ENCODE assay signal across 10 mouse cellular contexts in the genomic region with DNA sequence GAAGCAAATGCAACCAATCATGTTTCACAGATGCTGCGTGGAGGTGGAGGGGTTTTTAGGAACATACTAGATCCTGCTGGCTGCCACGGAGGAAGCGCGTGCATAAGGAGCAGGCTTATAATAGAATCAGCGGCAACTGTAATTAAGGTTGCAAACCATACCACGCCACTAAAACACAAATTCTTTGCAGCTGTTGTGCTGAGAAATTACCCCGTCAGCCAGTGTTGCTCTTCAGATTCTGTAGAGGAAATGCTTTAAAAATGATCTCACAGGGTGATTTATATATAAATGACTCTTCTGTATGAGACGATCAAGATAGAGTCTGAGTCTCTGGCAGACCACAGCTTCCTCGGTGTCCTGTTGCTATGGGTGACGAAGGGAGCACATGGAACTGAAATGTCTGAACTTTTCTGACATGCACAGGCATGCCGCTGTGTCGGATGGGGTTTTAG. TPM values are rescaled to one million over a fixed set of nuclear protein-coding genes. Genes with fewer than 3 reads are reported as not detected.
DNase-seq lines count a peak whose midpoint lies in the region; ATAC-seq and TF ChIP-seq lines count a peak whose summit lies in the region.
"Had no signal": no experiment of that assay in that cellular context is flagged by ENCODE, and none has a peak within 500 bp of the region (broad histone marks: within the 10 kb centered on the region; RNA-seq: fewer than 3 reads in every experiment).

No protein-coding gene starts in this region.

- peaks cover 30% of the 10 kb centered on the region for H3K36me3 ChIP-seq in forebrain, embryonic 14.5 days (ENCODE audit: control insufficient read depth, insufficient read depth, low read length)
- H3K36me3 ChIP-seq in forebrain, embryonic 11.5 days (ENCODE audit: control insufficient read depth, insufficient read depth, low read length) = no peaks in the 10 kb centered on the region; the same call in 1 of the 2 replicates
- H3K36me3 ChIP-seq in neural tube, embryonic 13.5 days = peaks cover 23% of the 10 kb centered on the region
- no peaks in the 10 kb centered on the region for H3K36me3 ChIP-seq in small intestine, adult 2 months (ENCODE audit: control insufficient read depth, insufficient read depth, low read length)

- no peak overlapping the region for H3K4me3 ChIP-seq in forebrain, embryonic 14.5 days (ENCODE audit: low read depth, low read length)
- no peak overlapping the region for H3K4me3 ChIP-seq in forebrain, embryonic 11.5 days (ENCODE audit: low read depth, low read length)
- H3K4me3 ChIP-seq in neural tube, embryonic 13.5 days = no peak overlapping the region
- H3K4me3 ChIP-seq in small intestine, adult 2 months (ENCODE audit: low read depth, low read length) = no peak overlapping the region
- H3K4me3 ChIP-seq: neural tube, embryonic 12.5 days had no signal

- TF ChIP-seq CTCF in small intestine, adult 2 months (IDR thresholded peaks at IDR 0.05; ENCODE audit: extremely low read depth, insufficient read length, insufficient replicate concordance, low read depth, low read length) = 0 out of 2 replicates have a peak, but pooled peaks have one; percentile 2

- peaks cover 4% of the 10 kb centered on the region for H3K4me1 ChIP-seq in forebrain, embryonic 14.5 days (ENCODE audit: control insufficient read depth, insufficient read depth, low read length)
- H3K4me1 ChIP-seq in forebrain, embryonic 11.5 days (replicated peaks; ENCODE audit: control insufficient read depth, insufficient read depth, low read length) = no peaks in the 10 kb centered on the region
- peaks cover 15% of the 10 kb centered on the region for H3K4me1 ChIP-seq in neural tube, embryonic 13.5 days (replicated peaks)
- H3K4me1 ChIP-seq in small intestine, adult 2 months (ENCODE audit: control insufficient read depth, insufficient read depth, insufficient read length, low read length) = peaks cover 19% of the 10 kb centered on the region
- H3K4me1 ChIP-seq: neural tube, embryonic 12.5 days had no signal

- 55% methylated on average over 12 of the region's 12 CpGs for WGBS in forebrain, embryonic 14.5 days
- WGBS in forebrain, embryonic 11.5 days = 84% methylated on average over 12 of the region's 12 CpGs
- WGBS in neural tube, embryonic 13.5 days = 68% methylated on average over 12 of the region's 12 CpGs
- WGBS in small intestine, adult 2 months = 73% methylated on average over 12 of the region's 12 CpGs

- no peaks in the 10 kb centered on the region for H3K27me3 ChIP-seq in forebrain, embryonic 14.5 days (replicated peaks; ENCODE audit: control insufficient read depth, insufficient read depth, low read length)
- no peaks in the 10 kb centered on the region for H3K27me3 ChIP-seq in forebrain, embryonic 11.5 days (ENCODE audit: control insufficient read depth, insufficient read depth, low read length)
- no peaks in the 10 kb centered on the region for H3K27me3 ChIP-seq in neural tube, embryonic 13.5 days
- no peaks in the 10 kb centered on the region for H3K27me3 ChIP-seq in small intestine, adult 2 months (ENCODE audit: control insufficient read depth, insufficient read depth, low read length)
- H3K27me3 ChIP-seq: neural tube, embryonic 12.5 days had no signal

- no peaks in the 10 kb centered on the region for H3K9me3 ChIP-seq in forebrain, embryonic 14.5 days (replicated peaks; ENCODE audit: control insufficient read depth, low read length)
- no peaks in the 10 kb centered on the region for H3K9me3 ChIP-seq in forebrain, embryonic 11.5 days (ENCODE audit: control insufficient read depth, low read length)
- no peaks in the 10 kb centered on the region for H3K9me3 ChIP-seq in neural tube, embryonic 13.5 days
- H3K9me3 ChIP-seq: neural tube, embryonic 12.5 days had no signal

- no peak overlapping the region for H3K9ac ChIP-seq in forebrain, embryonic 14.5 days (ENCODE audit: low read length)
- no peak overlapping the region for H3K9ac ChIP-seq in forebrain, embryonic 11.5 days (ENCODE audit: low read length)
- H3K9ac ChIP-seq in neural tube, embryonic 13.5 days = no peak overlapping the region
- H3K9ac ChIP-seq: neural tube, embryonic 12.5 days had no signal

- DNase-seq in forebrain, embryonic 14.5 days (ENCODE audit: low spot score) = peak; percentile 43
- no peak for DNase-seq in forebrain, embryonic 11.5 days (ENCODE audit: low spot score)
- no peak for DNase-seq in neural tube, embryonic 10.5 days (ENCODE audit: extremely low spot score, low spot score)
- peak; percentile 53 to 54 for DNase-seq in layer of hippocampus, adult 8-10 months (ENCODE audit: low spot score in 2 of 2)
- DNase-seq: cerebellum, adult 8-10 months had no signal

- no peak for TF ChIP-seq POLR2A in small intestine, adult 2 months (IDR thresholded peaks at IDR 0.05; ENCODE audit: low read depth, low read length)

- peak overlapping the region; percentile 27; the same call in 1 of the 2 replicates for H3K27ac ChIP-seq in forebrain, embryonic 14.5 days (ENCODE audit: low read depth, low read length)
- H3K27ac ChIP-seq in forebrain, embryonic 11.5 days (ENCODE audit: low read depth, low read length) = no peak overlapping the region
- H3K27ac ChIP-seq in neural tube, embryonic 13.5 days (replicated peaks) = 0 out of 2 replicates have a peak overlapping the region, but pooled peaks have one; percentile 4
- no peak overlapping the region for H3K27ac ChIP-seq in small intestine, adult 2 months (ENCODE audit: insufficient read depth, low read depth, low read length)
- H3K27ac ChIP-seq: neural tube, embryonic 12.5 days had no signal

- no peak; the same call in 1 of the 2 replicates for ATAC-seq in forebrain, embryonic 14.5 days
- ATAC-seq in forebrain, embryonic 11.5 days (replicated peaks; ENCODE audit: low FRiP score) = no peak
- ATAC-seq in neural tube, embryonic 13.5 days (ENCODE audit: low read depth) = no peak
- ATAC-seq in erythroblast, adult 5-6 weeks (replicated peaks; ENCODE audit: low FRiP score, poor library complexity, severe bottlenecking) = no peak
- no peak for ATAC-seq in cerebellum, adult (ENCODE audit: insufficient number of reproducible peaks, low FRiP score, low TSS enrichment)

- no peak overlapping the region for H3K4me2 ChIP-seq in forebrain, embryonic 14.5 days (ENCODE audit: low read length)
- H3K4me2 ChIP-seq in forebrain, embryonic 11.5 days (ENCODE audit: low read depth, low read length, severe bottlenecking) = no peak overlapping the region
- no peak overlapping the region for H3K4me2 ChIP-seq in neural tube, embryonic 13.5 days
- H3K4me2 ChIP-seq: neural tube, embryonic 12.5 days had no signal

RNA-seq across cellular contexts. Expression of gene Rgs12, which starts 40.1 kb away (rescaled TPM):
- 37.2 and 37.4 TPM in 2 replicates for polyA plus RNA-seq in forebrain, embryonic 14.5 days (2014; fragmentation: Nextera tagmentation; extraction: Ambion mirVana)
- polyA plus RNA-seq in forebrain, embryonic 11.5 days (2014; fragmentation: Nextera tagmentation; extraction: Ambion mirVana) = 54.4 and 55.9 TPM in 2 replicates
- polyA plus RNA-seq in neural tube, embryonic 13.5 days (2015; fragmentation: Nextera tagmentation; extraction: Ambion mirVana) = 42.7 and 44.7 TPM in 2 replicates
- 10 to 100 TPM; 38.8 to 53.3 (median 42.3) TPM for total RNA-seq in layer of hippocampus, adult 8-10 months (2022)
- polyA plus RNA-seq in small intestine, adult 2 months (2012; rRNA removed) = 4.6 and 6.1 TPM in 2 replicates
- 6.7 and 13.6 TPM in 2 replicates for total RNA-seq in erythroblast, adult 5-6 weeks (2015; ENCODE audit: low replicate concordance)
- total RNA-seq in erythroblast, adult 5-6 weeks (2017; ENCODE audit: low replicate concordance) = 23.3 and 25.0 TPM in 2 replicates

RNA-seq across cellular contexts. Expression of gene Hgfac, which starts 52.0 kb away (rescaled TPM):
- 0.72 TPM in 1 of 2 replicates, not detected in the other for polyA plus RNA-seq in forebrain, embryonic 14.5 days (2014; fragmentation: Nextera tagmentation; extraction: Ambion mirVana)
- polyA plus RNA-seq in forebrain, embryonic 11.5 days (2014; fragmentation: Nextera tagmentation; extraction: Ambion mirVana) = 0.17 and 0.45 TPM in 2 replicates
- polyA plus RNA-seq in neural tube, embryonic 13.5 days (2015; fragmentation: Nextera tagmentation; extraction: Ambion mirVana) = 0.84 TPM in 1 of 2 replicates, not detected in the other
- 1 to 10 TPM in 2 of 4 experiments, under 1 TPM in 2; 0.57 to 1.2 (median 0.90) TPM for total RNA-seq in layer of hippocampus, adult 8-10 months (2022)
- polyA plus RNA-seq in small intestine, adult 2 months (2012; rRNA removed) = 75.0 and 118 TPM in 2 replicates
- not detected in 2 replicates for total RNA-seq in erythroblast, adult 5-6 weeks (2015; ENCODE audit: low replicate concordance)
- total RNA-seq in erythroblast, adult 5-6 weeks (2017; ENCODE audit: low replicate concordance) = not detected in 2 replicates

Comparison
In these comparisons a context has a peak if more than half of its experiments do, and no peak if none do; other contexts are left out.
1. DNase-seq: peak in forebrain, embryonic 14.5 days (single experiment) and layer of hippocampus, adult 8-10 months (2 of 2); none in forebrain, embryonic 11.5 days (single experiment) and neural tube, embryonic 10.5 days (single experiment).
2. H3K27ac ChIP-seq: peak in forebrain, embryonic 14.5 days (single experiment) and neural tube, embryonic 13.5 days (single experiment); none in forebrain, embryonic 11.5 days (single experiment) and small intestine, adult 2 months (single experiment).
3. RNA of gene Hgfac, which starts 52.0 kb away (polyA plus RNA-seq): 75.0 to 118 TPM in small intestine, adult 2 months; 0.84 TPM in neural tube, embryonic 13.5 days, 0.17 to 0.45 TPM in forebrain, embryonic 11.5 days and 0.72 TPM in forebrain, embryonic 14.5 days; every median in the first group is over 10 times any median in the second.